Mouse (Mus musculus) frontal cortex, postnatal 36 days (tissue): ENCODE results near the gene Gm45233.
"Not testable (repeated sequence)": the region's sequence is repeated elsewhere in the genome, so short reads cannot be mapped to it uniquely, and the experiment has no call there.

Experiments used
- DNase-seq, 2 experiments: peaks; one replicate each; pipeline ENCODE4 v3.0.0; 2022; ENCODE audit warnings: low spot score in 2 of 2

The Gm45233 gene

DNA sequence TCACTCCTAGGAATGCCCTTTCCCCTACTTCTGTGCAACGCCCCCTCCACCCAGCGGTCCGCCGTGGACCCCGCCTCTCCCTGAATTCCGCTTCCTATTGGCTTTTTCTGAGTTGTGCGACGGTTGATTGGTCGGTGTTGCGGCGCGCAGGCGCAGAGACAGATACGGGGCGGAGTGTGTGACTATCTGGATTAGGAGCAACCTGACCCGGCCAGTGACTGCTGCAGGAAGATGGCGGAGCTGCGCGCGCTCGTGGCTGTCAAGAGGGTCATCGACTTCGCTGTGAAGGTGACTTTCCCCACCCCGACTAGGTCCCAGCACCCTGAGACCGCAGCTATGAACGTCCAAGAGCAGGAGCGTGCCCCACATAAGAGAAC is at the start of gene Gm45233, which contains the start of gene Etfb:
Gene Gm45233, plus strand, starts transcription at position 212 of the 377 bp plus-strand sequence.
Gene Etfb, plus strand, starts transcription at position 167 of the 377 bp plus-strand sequence.
- peak; percentile 94 to 95 for DNase-seq

DNA sequence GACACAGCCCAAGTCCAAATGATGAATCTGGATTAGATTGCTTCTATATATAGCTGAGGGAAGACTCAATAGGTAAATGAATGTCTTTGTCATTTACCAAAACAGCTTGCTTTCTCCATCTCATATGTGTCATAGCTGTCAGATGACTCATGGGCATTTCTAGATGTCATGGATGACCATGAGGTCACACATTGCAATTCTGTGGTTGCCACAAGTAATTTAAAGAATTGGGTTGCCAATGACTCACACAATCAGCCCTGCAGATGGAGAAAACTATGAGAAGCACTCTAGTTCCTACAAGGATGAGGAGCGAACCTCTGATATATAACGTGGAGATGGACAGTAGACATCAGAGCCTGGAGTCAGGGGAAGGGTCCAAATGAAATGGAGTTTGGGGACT is 44.4 kb upstream of the Gm45233 start:
- no peak for DNase-seq

- DNase-seq: no peak
Observed at GRCm38 (mm10) chr7:43402718-43403117, 41.2 kb upstream of the Gm45233 start.

- no peak for DNase-seq
Observed at GRCm38 (mm10) chr7:43407573-43407972, 36.4 kb upstream of the Gm45233 start.

GRCm38 (mm10) chr7:43408131-43408553 is 35.8 kb upstream of the Gm45233 start, which contains the start of gene Siglecg:
Siglecg (plus strand) TSS chr7:43408204.
- DNase-seq: no peak

GRCm38 (mm10) chr7:43409084-43409483 is 34.8 kb upstream of the Gm45233 start:
- no peak for DNase-seq

DNA sequence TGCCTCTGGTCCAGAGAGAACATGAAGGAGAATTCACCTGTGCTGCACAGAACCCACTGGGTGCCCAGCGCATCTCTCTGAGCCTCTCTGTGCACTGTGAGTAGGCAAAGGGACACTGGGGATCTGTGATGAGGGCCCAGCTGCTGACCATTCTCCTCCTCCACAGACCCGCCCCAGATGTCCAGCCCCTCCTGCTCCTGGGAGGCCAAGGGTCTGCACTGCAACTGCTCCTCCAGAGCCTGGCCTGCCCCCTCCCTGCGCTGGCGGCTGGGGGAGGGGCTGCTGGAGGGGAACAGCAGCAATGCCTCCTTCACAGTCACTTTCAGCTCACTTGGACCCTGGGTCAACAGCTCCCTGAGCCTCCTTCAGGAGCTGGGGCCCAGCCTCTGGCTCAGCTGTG is 32.2 kb upstream of the Gm45233 start:
- DNase-seq: not testable (repeated sequence)

GRCm38 (mm10) chr7:43417298-43417697 is 26.6 kb upstream of the Gm45233 start:
- no peak for DNase-seq

GRCm38 (mm10) chr7:43422995-43423617 is 20.8 kb upstream of the Gm45233 start:
- DNase-seq: peak; percentile 87 to 90

GRCm38 (mm10) chr7:43423991-43424625 is 19.8 kb upstream of the Gm45233 start:
- DNase-seq: no peak

GRCm38 (mm10) chr7:43427406-43427805 is 16.5 kb upstream of the Gm45233 start, which contains the start of gene Lim2:
Lim2 (plus strand) TSS chr7:43427670.
- DNase-seq: no peak

DNA sequence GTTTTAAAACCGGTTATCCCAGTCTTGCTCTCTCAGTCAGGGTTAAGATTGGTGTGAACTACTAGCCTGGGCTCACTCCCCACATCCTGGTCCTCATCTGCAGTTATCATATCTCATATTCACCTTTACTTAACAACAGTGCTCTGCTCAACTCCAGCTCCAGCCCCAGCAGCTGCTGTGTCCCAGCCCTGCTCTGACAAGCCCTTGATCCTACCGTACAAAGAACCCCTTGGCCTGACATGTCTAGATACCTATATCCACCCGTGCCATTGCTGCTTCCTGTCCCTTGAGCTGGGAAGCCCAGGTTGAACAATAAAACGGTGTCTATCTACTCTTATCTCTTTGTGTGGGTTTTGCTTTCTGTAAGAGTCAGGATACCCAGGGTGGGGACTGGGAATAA is 14.4 kb upstream of the Gm45233 start:
- no peak for DNase-seq

- DNase-seq: no peak
Observed at GRCm38 (mm10) chr7:43432891-43433290, 11.0 kb upstream of the Gm45233 start.

DNA sequence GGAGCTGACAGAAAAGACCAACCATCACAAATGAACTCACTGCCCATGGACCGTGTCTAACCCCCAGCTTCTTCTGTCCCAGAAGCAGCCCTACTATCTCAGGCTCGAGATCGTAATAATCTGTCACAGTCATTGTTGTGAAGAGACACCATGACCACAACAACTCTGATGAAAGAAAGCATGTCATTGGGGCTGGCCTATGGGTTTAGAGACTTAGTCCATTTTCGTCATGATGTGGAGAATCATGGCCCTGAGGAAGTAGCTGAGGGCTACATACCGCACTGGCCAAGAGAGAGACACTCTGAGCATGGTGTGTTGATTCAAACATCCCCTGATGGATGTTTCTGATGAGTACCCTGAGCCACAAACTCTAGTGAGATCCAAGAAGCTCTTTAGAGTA is 9.3 kb upstream of the Gm45233 start:
- DNase-seq: no peak

DNA sequence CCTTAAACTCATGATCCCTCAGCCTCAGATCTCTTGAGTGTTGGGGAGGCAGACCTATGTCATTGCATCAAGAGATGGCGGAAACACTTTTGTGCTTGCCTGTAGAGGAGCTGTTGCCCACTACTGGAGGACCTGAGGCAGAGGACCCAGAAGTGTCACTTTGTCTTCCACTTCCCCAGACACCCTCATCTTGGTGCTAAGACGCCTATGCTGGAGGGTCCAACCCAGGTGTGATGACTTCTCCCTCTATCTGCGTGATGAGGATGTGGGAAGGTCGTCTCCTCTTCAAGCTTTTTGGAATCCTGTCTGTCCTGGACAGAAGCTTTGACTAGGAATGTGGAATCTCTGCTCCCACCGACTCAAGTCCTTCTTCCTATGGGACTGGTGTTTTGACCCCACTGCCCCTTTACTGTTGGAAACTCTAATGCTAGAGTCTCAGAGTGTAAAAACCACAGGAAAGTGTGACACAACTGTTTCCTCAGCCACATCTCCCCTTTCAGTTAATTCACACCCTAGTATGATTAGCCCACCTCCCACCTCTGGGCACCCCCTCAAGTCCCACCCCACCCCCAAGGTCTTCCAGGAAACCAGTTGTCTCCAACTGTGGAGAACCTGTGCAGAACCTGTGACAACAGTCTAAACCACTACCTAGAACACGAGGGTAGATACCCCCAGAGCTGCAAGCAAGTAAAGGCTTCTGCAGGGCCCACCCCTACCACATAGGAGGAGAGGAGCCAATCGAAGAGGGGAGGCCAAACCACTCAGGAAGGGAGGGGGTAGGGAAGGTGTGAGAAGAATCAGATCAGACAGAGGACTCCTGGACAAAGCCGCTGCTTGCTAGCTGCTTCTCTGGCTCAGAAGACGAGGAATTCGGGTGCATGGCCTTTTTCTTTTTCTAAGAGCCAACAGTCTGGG is 7.3 kb upstream of the Gm45233 start, which contains the start of gene Nkg7:
Gene Nkg7, plus strand, starts transcription at position 733 of the 915 bp plus-strand sequence.
- DNase-seq: no peak

- no peak for DNase-seq
Observed at GRCm38 (mm10) chr7:43438611-43439010, 5.3 kb upstream of the Gm45233 start.

DNA sequence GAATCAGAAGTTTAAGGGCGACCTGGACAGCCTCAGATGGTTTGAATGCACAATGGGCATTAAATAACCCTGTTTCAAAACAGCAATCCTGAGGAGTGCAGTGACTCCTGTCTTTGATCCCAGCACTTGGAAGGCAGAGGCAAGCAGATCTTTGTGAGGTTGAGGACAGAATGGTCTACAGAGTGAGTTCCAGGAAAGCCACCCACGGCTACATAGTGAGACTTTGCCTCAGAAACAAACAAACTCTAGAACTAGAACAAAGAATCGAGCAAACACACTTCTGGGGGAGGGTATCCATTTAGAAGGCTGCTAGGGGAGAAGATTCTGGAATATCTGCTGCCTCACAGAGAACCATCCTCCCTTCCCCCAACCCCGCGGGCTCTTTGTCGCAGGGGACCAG is 3.4 kb upstream of the Gm45233 start, which contains the start of gene Cldnd2:
Gene Cldnd2, plus strand, starts transcription at position 301 of the 400 bp plus-strand sequence.
- DNase-seq: no peak

- no peak for DNase-seq
Observed at GRCm38 (mm10) chr7:43441071-43441470, 2.9 kb upstream of the Gm45233 start.

DNA sequence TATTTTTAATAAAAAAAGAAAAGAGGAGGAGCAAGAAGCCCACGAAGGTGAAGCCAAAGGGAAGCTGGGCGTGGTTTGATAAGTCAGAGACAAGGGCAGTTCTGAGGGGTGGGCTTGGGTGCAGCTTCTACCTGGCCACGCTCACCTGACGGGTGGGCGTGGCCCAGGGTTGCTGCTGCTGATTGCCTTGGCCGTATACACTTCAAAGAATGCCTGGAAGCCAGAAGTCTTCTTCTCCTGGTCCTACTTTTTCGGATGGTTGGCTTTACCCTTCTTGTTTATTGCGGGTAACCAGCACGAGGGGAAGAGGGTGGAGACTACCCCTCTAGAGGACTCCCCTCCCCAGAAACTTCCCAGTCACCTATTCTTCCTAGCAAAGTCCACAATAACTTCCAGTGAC is 1.2 kb upstream of the Gm45233 start:
- DNase-seq: no peak

- DNase-seq: peak; percentile 70 to 74
Observed at GRCm38 (mm10) chr7:43443126-43443916, 607 bp upstream of the Gm45233 start.

DNA sequence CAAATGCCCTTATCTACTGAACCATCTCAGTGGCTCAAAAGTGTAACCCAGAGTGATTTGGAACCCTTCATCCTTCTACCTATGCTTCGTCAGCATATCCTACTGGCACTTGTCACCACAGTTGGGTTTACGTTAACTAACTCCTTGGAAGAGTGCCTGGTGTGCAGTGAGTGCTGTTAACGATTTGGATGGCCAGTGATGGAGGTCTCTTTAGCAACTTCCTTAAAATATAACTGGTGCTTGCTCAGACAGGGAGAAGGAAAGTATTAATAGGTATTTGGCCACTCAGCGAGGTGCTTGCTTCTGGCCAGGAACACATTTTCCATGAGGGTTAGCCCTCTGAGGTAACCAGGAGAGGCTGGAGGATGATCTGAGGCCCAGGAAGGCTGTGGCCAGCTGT is 3.9 kb downstream of the Gm45233 start:
- DNase-seq: no peak
